Mouse (Mus musculus) kidney, postnatal 25 days (tissue): ENCODE measurements around the gene Fam3a.
"Not testable (repeated sequence)": the region's sequence is repeated elsewhere in the genome, so short reads cannot be mapped to it uniquely, and the experiment has no call there.

Experiments
- DNase-seq, 2 experiments: peaks; one replicate each; pipeline ENCODE4 v3.0.0; 2021; ENCODE audit warnings: mixed read lengths in 2 of 2

Fam3a gene

GRCm38 (mm10) chrX:74392535-74393443 is at the start of gene Fam3a, which contains the start of gene Ikbkg:
Fam3a (minus strand) TSS chrX:74393272.
Ikbkg (plus strand) TSS chrX:74393290.
- peak; percentile 86 to 94 for DNase-seq

GRCm38 (mm10) chrX:74429290-74429821 is 36.3 kb upstream of the Fam3a start:
- peak; percentile 80 to 87 for DNase-seq

- DNase-seq: peak; percentile 93 to 94
Observed at GRCm38 (mm10) chrX:74428826-74429276, 35.8 kb upstream of the Fam3a start, which contains the start of gene G6pdx. G6pdx (minus strand) TSS chrX:74429194.

GRCm38 (mm10) chrX:74428146-74428825 is 35.2 kb upstream of the Fam3a start:
- no peak for DNase-seq

GRCm38 (mm10) chrX:74427116-74427515 is 34.0 kb upstream of the Fam3a start:
- no peak for DNase-seq

GRCm38 (mm10) chrX:74426256-74426655 is 33.2 kb upstream of the Fam3a start:
- no peak for DNase-seq

- DNase-seq: peak; percentile 36 to 52
Observed at GRCm38 (mm10) chrX:74425195-74425594, 32.1 kb upstream of the Fam3a start.

GRCm38 (mm10) chrX:74424443-74424842 is 31.4 kb upstream of the Fam3a start:
- DNase-seq: peak in 1 of 2 experiments; percentile 45

GRCm38 (mm10) chrX:74413377-74413776 is 20.3 kb upstream of the Fam3a start:
- DNase-seq: peak; percentile 63 to 69

- no peak for DNase-seq
Observed at GRCm38 (mm10) chrX:74408340-74408739, 15.3 kb upstream of the Fam3a start.

- no peak for DNase-seq
Observed at GRCm38 (mm10) chrX:74400136-74400535, 7.1 kb upstream of the Fam3a start.

- DNase-seq: no peak
Observed at GRCm38 (mm10) chrX:74388153-74388552, 4.9 kb downstream of the Fam3a start.

GRCm38 (mm10) chrX:74384451-74384850 is 8.6 kb downstream of the Fam3a start:
- no peak for DNase-seq

GRCm38 (mm10) chrX:74372888-74373549 is 20.1 kb downstream of the Fam3a start, which contains the start of the genes Ubl4a and Slc10a3:
Ubl4a (minus strand) TSS chrX:74373218.
Slc10a3 (minus strand) TSS chrX:74373349.
- peak; percentile 90 to 96 for DNase-seq

- peak; percentile 79 to 91 for DNase-seq
Observed at GRCm38 (mm10) chrX:74368209-74368909, 24.7 kb downstream of the Fam3a start.

GRCm38 (mm10) chrX:74367512-74367911 is 25.6 kb downstream of the Fam3a start:
- DNase-seq: no peak

- DNase-seq: peak; percentile 31 to 68
Observed at GRCm38 (mm10) chrX:74359171-74359570, 33.9 kb downstream of the Fam3a start.

- DNase-seq: not testable (repeated sequence)
Observed at GRCm38 (mm10) chrX:74357069-74357468, 36.0 kb downstream of the Fam3a start.

- peak; percentile 87 to 92 for DNase-seq
Observed at GRCm38 (mm10) chrX:74353467-74353770, 39.7 kb downstream of the Fam3a start, which contains the start of gene Lage3. Lage3 (minus strand) TSS chrX:74353618.

- no peak for DNase-seq
Observed at GRCm38 (mm10) chrX:74352645-74353466, 40.2 kb downstream of the Fam3a start.
